Mouse (Mus musculus) layer of hippocampus, adult 18-20 months (tissue): ENCODE results near the gene Ofcc1. TPM values are rescaled to one million over a fixed set of nuclear protein-coding genes. Genes with fewer than 3 reads are reported as not detected.

ENCODE experiments used
- DNase-seq, 2 experiments: peaks; one replicate each; pipeline ENCODE4 v3.0.0; 2022; ENCODE audit warnings: low spot score in 2 of 2
- long read RNA-seq: library from polyadenylated mRNA; stranded (forward); transcript quantifications from one replicate; pipeline ENCODE4 v2.0.0, GENCODE M21; 2021
- total RNA-seq, 2 experiments: library from RNA; stranded (reverse); gene quantifications; 2 replicates each; pipeline ENCODE4 v1.2.3; 2021

The Ofcc1 gene
- not detected for total RNA-seq
- long read RNA-seq, result 0 reads

- DNase-seq, result no peak
These were observed at the start of gene Ofcc1 for GRCm38 (mm10) chr13:40361288-40361687. Ofcc1 (minus strand) TSS chr13:40361450.

- DNase-seq, result no peak
These were observed 28.9 kb upstream of the Ofcc1 start for GRCm38 (mm10) chr13:40390120-40390519.

- DNase-seq, result no peak
These were observed 26.2 kb upstream of the Ofcc1 start for GRCm38 (mm10) chr13:40387446-40387845.

GRCm38 (mm10) chr13:40384962-40385361 is 23.7 kb upstream of the Ofcc1 start:
- DNase-seq, result no peak

GRCm38 (mm10) chr13:40376773-40377172 is 15.5 kb upstream of the Ofcc1 start:
- DNase-seq, result no peak

- DNase-seq, result no peak
These were observed 5.5 kb upstream of the Ofcc1 start for GRCm38 (mm10) chr13:40366762-40367161.

- no peak for DNase-seq
These were observed 3.6 kb upstream of the Ofcc1 start for GRCm38 (mm10) chr13:40364855-40365254.

- no peak for DNase-seq
These were observed 558 bp downstream of the Ofcc1 start for GRCm38 (mm10) chr13:40360692-40361091.

- no peak for DNase-seq
These were observed 14.2 kb downstream of the Ofcc1 start for GRCm38 (mm10) chr13:40347045-40347444.

GRCm38 (mm10) chr13:40323301-40323700 is 37.9 kb downstream of the Ofcc1 start:
- no peak for DNase-seq

GRCm38 (mm10) chr13:40320814-40321525 is 40.3 kb downstream of the Ofcc1 start:
- no peak for DNase-seq

GRCm38 (mm10) chr13:40317731-40318130 is 43.5 kb downstream of the Ofcc1 start:
- DNase-seq, result no peak

GRCm38 (mm10) chr13:40315158-40315792 is 46.0 kb downstream of the Ofcc1 start:
- no peak for DNase-seq

- no peak for DNase-seq
These were observed 68.4 kb downstream of the Ofcc1 start for GRCm38 (mm10) chr13:40292891-40293290.

- no peak for DNase-seq
These were observed 70.4 kb downstream of the Ofcc1 start for GRCm38 (mm10) chr13:40290846-40291245.

GRCm38 (mm10) chr13:40288650-40289049 is 72.6 kb downstream of the Ofcc1 start:
- no peak for DNase-seq

- no peak for DNase-seq
These were observed 73.8 kb downstream of the Ofcc1 start for GRCm38 (mm10) chr13:40287266-40288002.

GRCm38 (mm10) chr13:40285234-40285791 is 75.9 kb downstream of the Ofcc1 start:
- DNase-seq, result no peak

GRCm38 (mm10) chr13:40280616-40281015 is 80.6 kb downstream of the Ofcc1 start:
- DNase-seq, result no peak

GRCm38 (mm10) chr13:40267546-40267945 is 93.7 kb downstream of the Ofcc1 start:
- DNase-seq, result no peak

- no peak for DNase-seq
These were observed 98.0 kb downstream of the Ofcc1 start for GRCm38 (mm10) chr13:40263087-40263807.
